Mouse (Mus musculus): ENCODE measurements at regions not wholly inside any gene's neighbourhood (a gene's known extent, or its start where the extent isn't known, plus 50 kb on each side); places are given as distances from the start of the nearest gene placed in this dataset.

GRCm38 (mm10) chr19:35125278-35125677, 203.1 kb downstream of the Kif20b start:
- no peak for TF ChIP-seq CTCF (IDR thresholded peaks at IDR 0.05; ENCODE audit: control insufficient read depth, insufficient read depth, insufficient read length)
- no peak for TF ChIP-seq USF1 (IDR thresholded peaks at IDR 0.05; ENCODE audit: low read depth)
- TF ChIP-seq MAX (IDR thresholded peaks at IDR 0.05): no peak
- TF ChIP-seq MYOG (IDR thresholded peaks at IDR 0.05; ENCODE audit: control insufficient read depth, extremely low read depth, insufficient read length): no peak
- TF ChIP-seq MYOD1 (IDR thresholded peaks at IDR 0.05; ENCODE audit: control insufficient read depth, insufficient read length, low read depth): no peak

All from C2C12 (cell line).